Mouse (Mus musculus) embryo, embryonic 9.5 days (tissue): ENCODE measurements around the gene Lrrc26.

Experiments
- DNase-seq: peaks from one replicate; pipeline ENCODE4 v3.0.0-alpha.2; 2017; ENCODE audit errors: extremely low spot score

The Lrrc26 gene

DNA sequence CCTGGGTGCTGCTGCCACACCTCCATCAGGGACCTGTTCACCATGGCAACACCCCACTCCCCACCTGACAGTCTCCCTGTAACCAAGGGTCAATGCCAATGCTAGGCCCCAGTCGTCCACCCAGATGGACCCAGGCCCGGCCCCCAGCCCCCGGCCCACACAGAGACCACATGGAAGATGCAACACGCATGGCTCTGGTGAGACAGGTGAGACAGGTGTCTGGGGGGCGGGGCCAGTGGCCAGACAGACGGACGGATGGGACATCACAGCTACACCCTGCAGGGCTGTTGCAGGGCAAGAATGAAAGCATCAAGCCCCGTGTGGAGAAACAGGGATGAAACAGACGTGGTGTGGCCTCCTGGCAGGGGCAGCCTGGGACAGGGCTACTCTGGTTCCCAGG lies 4.0 kb downstream of the Lrrc26 start:
- no peak for DNase-seq

DNA sequence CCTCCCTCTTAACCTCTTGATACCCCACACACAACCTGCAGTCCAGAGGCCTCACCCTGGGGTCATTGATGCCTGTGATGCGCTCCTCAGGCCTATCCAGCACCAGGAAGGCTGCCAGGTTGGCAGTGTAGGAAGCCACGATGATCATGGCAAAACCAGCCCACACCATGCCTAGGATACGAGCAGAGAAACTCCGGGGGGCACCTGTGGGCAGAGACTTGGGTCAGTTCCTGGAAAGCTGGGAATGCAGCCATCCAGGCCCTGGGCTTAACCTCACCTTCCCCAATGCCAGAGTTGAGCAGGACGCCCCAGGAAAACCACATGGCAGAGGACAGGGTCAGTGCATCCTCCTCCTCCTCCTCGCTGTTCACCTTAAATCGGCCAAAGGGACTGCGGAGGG lies 7.4 kb downstream of the Lrrc26 start:
- no peak for DNase-seq

DNA sequence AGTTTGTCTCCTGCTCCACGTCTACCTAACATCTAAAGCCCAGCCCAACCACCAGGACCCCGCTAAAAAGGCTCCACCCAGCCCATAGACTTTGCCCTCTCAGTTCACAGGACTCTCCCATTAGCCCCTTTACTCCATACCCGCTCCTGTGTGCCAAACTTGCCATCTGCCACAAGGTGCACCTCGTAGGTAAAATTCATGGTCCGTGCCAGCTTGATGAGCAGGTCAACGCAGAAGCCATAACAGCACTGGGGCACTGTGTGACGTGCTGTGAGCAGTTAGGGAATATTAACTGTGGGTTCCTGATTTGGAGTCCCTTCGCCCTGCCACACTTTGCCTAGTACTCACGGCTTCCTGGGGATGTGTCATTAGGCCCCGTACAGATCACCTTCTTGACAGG lies 8.3 kb downstream of the Lrrc26 start:
- no peak for DNase-seq

DNA sequence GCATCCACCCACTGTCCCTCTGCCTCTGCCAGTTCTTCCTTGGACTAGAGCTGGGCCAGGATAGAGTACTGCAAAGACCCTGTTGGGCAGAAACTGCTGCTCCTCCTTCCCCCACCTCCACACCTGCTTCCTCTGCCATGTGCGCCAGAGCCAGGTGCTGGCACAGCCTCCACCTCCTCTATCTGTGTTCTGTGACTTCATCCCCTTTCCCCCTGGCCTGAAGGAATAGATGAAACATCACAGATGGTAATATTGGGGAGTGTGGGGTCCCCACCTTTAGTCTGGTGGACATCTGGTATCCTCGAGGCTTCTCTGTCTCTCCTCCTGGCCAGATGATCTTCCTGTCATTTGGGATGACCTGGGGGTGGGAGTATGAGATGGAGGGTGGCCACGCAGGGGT lies 13.7 kb downstream of the Lrrc26 start:
- DNase-seq, result no peak

DNA sequence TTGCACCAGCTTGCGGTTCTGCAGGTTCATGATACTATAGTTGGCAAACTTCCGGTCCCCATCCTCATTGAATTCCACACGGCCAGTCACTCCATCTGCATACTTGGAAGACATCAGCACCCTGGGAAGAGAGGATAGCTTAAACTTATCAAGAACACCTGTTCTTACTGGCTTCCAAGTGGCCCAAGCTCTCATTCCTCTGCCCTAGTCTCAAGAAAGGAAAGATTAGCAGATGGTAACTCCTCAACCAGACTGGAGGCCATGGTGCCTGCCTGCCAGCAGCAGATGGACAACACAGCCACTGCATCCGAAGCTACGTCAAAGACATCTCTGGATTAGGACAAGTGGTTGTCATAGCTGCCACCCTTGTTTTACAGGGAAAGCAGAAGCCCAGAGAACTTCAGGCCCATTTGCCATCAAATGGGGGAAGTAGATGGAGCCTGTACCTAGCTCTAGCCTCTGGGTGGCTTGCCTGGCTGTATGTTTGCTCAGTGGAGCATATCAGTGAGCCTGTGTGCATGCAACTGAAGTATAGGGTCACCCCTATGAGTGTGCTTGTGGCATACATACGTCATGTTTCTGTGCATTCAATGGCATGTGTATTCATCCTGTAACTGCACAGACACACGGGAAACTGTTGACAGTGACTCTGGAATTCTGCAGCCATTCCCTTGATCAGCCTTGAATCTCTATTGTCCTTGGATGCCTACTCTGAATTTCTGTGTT lies 14.4 kb downstream of the Lrrc26 start:
- DNase-seq, result no peak

DNA sequence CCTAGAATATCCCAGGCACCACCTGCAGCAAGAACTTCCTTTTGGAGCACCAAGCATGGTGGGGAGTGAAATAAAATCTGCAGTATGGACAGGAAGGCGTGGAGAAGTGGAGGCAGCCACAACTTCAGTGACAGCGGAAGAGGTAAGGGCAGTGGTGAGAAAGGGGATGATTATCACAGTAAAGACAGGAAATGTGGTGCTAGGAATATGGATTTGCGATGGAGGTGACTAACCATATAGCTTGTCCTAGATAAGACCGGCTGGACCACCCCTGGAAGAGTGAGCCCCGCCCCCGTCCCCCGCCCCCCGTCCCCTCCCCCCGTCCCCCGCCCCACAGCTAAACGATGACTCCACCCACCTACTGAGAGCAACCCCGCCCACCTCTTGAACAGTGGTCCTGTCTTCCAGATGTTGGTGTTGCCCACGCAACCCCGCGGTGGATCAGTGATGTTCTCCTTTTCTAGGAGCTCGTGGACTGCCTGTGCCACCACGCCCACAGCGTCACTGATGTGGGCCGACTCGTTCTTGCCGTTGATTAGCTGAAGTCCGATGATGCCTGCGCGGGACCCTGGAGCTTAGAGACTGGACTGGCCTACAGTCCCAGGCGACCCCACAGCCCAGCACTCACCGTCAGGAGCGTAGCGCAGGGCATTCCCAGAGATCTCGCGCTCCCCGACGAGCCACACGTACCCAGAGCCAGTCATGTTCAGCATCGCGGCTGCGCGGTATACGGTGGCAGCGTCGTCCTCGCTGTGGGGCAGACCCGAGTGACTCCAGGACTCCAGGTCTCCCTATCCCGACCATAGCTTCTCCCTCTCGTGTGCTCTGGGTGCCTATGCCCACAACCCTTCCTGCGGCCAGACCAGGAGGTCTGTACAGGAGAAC lies 15.2 kb downstream of the Lrrc26 start:
- DNase-seq, result peak; percentile 62

DNA sequence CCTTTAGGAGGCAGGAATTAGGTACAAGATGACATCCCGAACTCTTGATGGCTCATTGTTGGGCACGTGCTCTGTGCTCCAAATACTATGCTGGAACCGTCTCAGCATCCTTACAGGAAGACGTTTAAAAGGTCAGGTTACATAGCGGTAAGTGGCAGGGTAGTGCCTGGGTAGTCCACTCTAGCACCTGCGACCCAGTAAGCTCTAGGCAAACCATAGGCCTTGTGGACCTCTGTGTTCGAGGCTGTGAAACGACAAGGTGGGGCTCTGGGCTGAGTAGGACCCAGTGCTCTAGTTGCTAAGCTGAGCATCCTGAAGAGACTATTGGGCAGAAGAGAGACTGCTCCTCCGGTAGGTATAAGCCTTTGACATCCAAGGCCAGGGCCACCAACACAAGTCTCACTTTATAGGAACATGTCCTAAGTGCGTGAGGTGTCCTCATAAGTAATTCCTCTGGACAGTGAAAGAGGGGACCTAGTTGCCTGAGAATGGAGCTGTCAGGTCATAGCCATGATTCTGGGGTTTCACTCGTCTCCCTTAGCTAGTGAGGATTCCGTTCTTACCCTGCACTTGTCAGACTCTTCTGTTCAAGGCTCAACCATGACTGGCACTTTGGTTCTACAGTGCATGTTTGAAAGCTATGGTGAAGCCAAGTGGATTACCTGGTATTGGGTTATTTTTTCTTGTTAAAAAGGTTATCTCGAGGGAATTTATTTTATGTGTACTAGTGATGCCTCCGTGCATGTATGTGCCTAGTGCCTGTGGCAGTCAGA lies 16.1 kb downstream of the Lrrc26 start:
- no peak for DNase-seq

DNA sequence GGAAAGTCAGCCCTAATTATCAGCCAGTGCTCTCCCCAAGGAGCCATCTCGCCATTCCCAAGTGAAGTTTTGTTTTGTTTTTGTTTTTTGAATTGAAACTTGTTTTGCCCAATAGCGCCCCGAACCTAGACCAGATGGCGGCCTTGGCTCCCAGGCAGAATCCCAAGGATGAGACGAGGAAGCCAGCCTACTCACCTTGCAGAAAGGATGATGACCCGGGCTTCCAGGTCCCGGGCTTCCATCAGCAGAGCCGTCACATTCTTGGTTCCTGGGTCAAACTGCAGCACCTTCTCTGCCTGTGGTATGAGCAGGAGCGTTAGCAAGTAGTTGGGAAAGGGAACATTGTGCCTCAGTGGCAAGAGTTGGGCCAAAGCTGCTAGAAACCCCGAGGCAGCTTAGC lies 20.5 kb downstream of the Lrrc26 start:
- no peak for DNase-seq

DNA sequence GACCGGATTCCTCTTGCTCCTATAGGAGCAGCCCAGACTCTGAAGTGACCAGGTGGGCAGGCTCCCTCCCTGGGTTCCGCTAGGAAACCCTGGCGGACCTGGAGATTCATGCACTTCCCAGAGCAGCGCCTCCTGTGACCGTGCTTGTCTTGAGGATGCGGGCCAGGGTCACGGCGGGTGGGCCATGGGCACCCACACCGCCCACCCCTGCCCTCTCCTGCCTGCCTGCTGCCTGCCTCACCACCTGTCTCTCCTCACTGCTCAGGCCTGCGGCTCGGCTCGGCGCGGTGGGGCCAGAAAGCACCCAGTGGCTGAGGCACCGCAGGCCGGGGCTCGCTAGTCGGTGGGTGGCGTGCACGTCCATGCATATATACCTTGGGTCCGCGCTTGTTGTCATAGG lies 21.3 kb downstream of the Lrrc26 start:
- DNase-seq, result no peak

DNA sequence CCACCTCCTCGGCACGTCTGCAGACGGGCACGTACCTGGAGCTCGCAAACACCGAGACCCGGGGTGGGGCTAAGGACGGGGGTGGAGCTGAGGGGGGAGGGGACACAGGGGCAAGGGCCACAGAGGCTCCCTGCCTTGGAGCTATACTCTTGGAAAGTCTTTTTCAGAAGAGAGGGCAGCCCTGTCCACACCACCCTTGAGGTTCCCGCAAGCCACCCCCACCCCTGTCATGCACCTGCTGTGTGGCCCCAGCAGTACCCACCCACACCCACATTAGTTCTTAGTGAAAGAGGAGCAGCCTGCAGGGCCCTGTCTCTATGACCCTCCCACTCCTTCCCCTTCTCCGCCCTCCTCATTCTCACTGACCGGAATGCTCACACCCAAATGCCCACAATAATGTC lies 21.8 kb downstream of the Lrrc26 start:
- no peak for DNase-seq

DNA sequence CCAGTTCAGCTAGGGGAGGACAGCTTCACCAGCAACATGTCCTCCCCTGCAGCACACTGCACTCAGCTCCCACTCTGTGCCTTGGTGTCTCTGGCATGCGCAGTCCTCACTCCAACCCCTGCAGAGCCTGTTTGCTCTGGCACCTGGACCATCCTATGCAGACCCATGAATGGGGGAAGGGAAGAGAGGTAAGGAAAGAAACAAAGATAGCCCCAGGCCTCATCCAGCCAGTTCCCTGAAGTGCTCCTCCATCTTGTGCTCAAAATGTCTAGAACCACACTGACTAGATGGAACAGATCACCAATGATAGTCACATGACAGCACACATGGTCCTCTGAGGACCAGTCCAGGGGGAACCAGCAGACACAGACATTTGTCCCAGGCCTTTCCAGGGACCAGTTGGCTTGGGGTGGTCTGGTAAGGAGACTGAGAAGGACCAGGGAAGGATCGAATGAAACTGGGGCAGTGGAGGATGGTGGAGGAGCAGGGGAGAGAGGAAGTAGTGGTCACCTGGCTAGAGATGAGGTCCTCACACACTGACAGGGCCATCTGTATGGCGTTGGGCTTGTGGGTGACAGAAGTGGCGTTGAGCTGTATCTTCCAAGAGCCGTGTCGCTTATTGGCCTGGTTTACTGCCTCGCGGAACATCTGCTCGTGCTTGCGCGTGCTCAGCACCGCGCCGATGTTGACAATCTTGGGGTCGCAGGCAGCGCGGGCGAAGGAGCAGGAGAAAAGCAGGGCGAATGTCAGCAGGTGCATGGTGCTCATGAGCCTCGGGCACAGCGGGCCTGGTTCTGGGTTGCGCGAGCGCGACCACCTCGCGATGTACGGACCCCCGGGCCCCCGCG lies 28.6 kb downstream of the Lrrc26 start:
- no peak for DNase-seq

DNA sequence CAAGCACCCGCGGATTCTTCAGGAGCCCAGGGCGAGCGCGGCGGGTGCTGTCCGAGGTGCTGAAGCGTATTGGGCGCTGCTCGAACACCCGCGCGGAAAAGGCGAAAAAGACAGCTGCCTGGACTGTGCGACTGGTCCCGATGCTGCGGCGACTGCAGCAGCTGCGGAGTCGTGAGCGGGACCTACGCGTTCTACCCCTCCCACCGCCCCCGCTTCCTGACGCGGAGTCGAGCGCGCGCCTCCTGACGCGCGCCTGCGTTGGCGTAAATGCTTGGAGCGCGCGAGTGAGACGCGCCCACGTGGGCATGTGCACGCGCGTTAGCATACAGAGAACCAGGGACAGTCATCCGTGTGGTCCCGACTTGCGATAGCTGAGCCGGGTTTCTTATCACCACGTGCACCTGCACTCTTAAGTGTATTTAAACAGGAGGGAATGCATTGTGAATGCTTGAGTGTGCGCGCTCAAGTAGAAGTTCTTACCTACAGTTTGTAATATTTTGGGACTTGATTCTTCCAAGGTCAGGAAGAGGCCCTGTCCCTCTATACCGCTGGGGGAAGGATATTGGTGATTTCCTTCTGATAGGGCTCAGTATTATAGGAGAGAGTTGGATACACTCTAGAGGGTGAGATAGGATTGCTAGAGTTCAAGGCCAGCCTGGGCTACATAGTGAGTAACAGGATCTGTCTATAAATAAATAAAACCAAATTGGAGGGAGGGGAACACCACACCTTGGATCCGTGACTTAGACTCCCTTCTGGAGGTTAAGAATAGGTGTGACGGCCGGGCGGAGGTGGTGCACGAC lies 29.5 kb downstream of the Lrrc26 start, which contains the start of gene Grin1:
Gene Grin1 (minus strand): TSS at position 217 of the 803 bp plus-strand sequence.
- peak; percentile 75 for DNase-seq

DNA sequence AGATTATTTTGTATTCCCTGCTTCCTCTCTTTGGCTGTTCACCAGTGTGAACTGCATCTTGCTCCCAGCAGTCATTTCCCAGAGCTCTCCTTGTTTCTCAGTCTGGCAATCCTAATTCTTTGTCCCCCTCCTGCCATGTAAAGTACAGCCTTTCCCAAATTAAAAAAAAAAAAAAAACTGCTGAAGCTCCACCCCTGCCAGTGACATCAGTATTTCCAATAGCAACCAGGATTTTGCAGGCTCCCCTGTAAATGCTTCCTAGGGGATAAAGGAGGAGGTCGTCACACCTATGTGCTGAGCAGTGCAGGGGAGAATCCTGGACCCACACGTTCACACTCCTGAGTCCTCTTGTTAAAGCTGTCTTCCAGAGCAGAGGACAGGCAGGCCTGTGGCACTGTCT lies 30.4 kb downstream of the Lrrc26 start:
- DNase-seq, result no peak

DNA sequence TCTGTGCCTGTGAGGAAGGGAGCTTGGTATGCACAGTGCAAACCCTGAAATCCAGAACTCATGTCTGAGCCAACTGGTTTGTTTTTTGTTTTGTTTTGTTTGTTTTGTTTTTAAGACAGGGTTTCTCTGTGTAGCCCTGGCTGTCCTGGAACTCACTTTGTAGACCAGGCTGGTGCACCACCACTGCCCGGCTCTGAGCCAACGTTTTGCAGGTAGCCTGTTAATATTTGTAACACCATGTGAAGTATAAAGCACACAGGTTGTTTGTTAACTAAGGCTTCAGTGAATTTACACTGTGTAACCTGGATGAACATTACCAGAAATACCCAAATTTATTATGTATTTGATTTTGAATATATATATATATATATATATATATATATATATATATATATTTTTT lies 36.3 kb downstream of the Lrrc26 start:
- no peak for DNase-seq

DNA sequence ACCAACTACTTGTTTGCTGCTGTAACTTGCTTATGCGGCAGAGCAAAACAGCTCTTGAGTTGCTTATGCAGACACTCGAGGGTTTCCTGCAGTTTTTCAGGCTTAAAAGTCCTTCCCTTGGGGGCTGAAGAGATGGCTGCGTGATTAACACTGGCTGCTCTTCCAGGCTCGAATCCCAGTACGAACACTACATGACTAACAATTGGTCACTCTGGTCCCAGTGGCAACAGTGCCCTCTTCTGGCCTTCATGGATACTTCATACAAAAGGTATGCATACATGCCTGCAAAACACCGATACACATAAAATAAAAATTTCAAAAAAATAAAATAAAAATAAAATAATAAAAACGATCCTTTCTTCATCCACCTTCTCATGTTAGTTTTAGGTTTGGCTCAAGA lies 38.7 kb downstream of the Lrrc26 start:
- DNase-seq, result peak; percentile 29

DNA sequence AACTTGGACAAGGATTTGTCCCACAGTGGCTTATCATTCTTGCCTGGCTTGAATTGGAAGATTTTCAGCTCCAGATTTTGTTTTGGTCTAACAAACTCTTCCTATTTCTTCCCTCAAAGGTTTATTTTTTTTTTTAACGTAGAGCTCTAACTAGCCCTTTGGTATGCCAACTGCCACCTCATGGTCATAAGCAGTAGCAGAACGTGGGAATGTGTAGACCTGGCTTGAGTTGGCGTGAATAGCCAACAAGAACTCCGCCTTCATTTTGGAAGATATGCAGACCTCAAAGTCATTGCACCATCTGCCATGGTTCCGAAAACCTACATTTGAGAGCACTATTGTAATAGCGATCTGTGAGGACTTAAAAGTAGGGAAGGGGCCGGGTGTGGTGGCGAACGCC lies 41.8 kb downstream of the Lrrc26 start:
- DNase-seq, result no peak

DNA sequence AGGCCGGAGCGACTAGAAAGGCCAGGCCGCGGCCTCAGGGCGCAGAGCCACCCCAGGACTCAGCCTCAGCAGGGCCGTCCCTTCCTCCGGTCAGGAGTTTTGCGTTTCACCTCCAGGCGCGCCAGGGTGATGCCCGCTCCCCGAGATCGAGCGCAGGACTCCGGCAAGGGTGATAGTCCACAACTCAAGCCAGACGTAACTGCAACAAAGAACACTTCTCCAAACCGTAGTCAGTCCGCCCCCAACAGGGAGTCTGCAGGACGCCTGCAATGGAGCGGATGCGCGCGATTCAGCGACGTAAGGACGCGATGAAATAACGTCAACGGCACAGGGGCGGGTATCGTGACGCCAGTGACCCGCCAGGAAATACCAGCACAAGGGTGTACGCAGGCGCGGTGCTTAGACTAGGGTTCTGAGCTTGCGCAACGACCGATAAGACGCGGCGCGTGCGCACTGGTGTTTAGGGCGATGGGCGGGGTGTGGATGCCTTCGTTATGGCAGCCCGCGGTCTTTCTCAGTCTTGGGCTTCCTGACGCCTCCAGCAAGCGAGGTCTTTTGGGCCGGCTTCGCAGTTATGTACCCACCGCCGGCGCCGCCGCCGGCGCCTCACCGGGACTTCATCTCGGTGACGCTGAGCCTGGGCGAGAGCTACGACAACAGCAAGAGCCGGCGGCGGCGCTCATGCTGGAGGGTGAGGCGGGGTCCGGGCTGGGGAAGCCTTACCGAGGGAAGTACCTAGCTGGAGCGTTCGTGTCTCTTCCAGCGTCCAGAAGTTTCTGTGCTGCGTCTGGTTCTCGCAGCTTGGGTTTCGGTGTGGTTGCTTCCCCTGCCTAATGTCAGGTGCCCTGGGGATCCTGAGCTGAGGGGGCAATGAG lies 42.8 kb downstream of the Lrrc26 start, which contains the start of gene Man1b1:
Gene Man1b1 (plus strand): TSS at position 53 of the 875 bp plus-strand sequence.
- DNase-seq, result peak; percentile 98

DNA sequence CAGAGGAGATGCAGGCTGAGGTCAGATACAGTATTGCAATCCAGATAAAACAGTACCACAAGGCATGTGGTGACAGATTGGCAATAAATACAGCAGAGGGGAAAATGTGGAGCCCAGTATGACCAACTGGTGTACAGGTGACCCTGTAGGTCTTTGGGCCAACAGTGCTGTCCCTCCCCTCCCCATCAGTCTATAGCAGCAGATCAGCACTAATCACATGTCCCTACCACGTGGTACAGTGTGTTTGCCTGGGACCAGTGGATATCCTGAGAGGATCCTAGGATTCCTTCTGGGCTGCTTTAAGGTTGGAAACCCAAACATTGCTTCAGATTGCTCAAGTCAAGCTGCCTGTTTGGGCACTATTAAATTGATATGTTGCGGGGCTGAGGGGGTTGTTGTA lies 43.9 kb downstream of the Lrrc26 start:
- DNase-seq, result no peak

DNA sequence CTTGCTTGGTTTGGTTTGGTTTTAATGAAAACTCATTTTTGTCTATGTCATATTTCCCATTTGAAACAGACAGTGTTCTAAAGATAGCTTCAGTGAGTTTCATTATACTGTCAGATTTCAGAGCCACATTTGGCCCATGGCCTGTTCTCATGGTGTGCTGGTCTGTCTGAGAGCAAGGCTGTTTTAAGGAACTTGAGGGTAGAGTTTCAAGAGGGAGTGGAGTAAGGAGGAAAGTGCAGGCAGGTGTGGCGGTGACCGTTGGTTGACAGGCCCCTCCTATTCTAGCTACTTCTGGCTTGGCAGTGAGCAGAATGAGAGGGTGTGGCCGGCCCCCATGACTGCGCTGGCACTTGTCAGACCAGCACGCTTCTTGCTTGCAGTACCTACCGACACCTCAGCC lies 48.6 kb downstream of the Lrrc26 start:
- no peak for DNase-seq
